Mouse (Mus musculus) ES-E14 (cell line): ENCODE results near the gene Trip10. TPM values are rescaled to one million over a fixed set of nuclear protein-coding genes. Genes with fewer than 3 reads are reported as not detected.

Experiments
- DNase-seq: peaks from one replicate; pipeline ENCODE4 v3.0.0-alpha.2; 2013; ENCODE audit warnings: low read depth, low spot score
- H3K27ac ChIP-seq: 2 replicates; pipeline ENCODE4 v1.5.1; 2012; ENCODE audit warnings: low read depth, mild to moderate bottlenecking, low read length, moderate library complexity, mixed read lengths; ENCODE audit not compliant: poor library complexity, insufficient read depth, severe bottlenecking
- H3K36me3 ChIP-seq: 2 replicates; pipeline ENCODE4 v1.6.1; 2012; ENCODE audit warnings: mild to moderate bottlenecking, low read length, moderate library complexity, mixed read lengths; ENCODE audit not compliant: control insufficient read depth, poor library complexity, insufficient read depth, severe bottlenecking
- H3K4me1 ChIP-seq, 2 experiments: fragments of 150-350 bp in 1 of 2; sonication (generic) in 1 of 2; 2 replicates each; pipeline ENCODE4 v1.6.1; 2012; ENCODE audit warnings: low read length in 2 of 2, mild to moderate bottlenecking in 1 of 2, mixed read lengths in 1 of 2; ENCODE audit not compliant: control insufficient read depth in 2 of 2, insufficient read depth in 2 of 2, poor library complexity in 1 of 2
- H3K4me3 ChIP-seq, 2 experiments: fragments of 150-350 bp in 1 of 2; sonication (generic) in 1 of 2; 2 replicates each; pipeline ENCODE4 v1.5.1; 2012; ENCODE audit warnings: low read length in 2 of 2, low read depth in 1 of 2, mild to moderate bottlenecking in 1 of 2, mixed read lengths in 1 of 2; ENCODE audit not compliant: insufficient read depth in 1 of 2, poor library complexity in 1 of 2, severe bottlenecking in 1 of 2
- H3K9ac ChIP-seq: 2 replicates; pipeline ENCODE4 v1.6.1; 2012; ENCODE audit warnings: low read depth, mild to moderate bottlenecking, low read length, mixed read lengths; ENCODE audit not compliant: poor library complexity, insufficient read depth, severe bottlenecking
- H3K9me3 ChIP-seq: fragments of 150-350 bp; sonication (generic); 2 replicates; pipeline ENCODE4 v1.6.1; 2012; ENCODE audit warnings: low read depth, mild to moderate bottlenecking, low read length; ENCODE audit not compliant: control insufficient read depth, insufficient read depth
- CHD2 ChIP-seq: IDR thresholded peaks from 2 replicates; pipeline ENCODE4 v1.6.1; 2014; ENCODE audit warnings: mild to moderate bottlenecking, low read depth, low read length, inconsistent platforms
- HCFC1 ChIP-seq: IDR thresholded peaks from 2 replicates; pipeline ENCODE4 v1.6.1; 2012; ENCODE audit warnings: low read length, inconsistent platforms, borderline replicate concordance; ENCODE audit not compliant: insufficient read depth
- MAFK ChIP-seq: IDR thresholded peaks from 2 replicates; pipeline ENCODE4 v1.6.1; 2014; ENCODE audit warnings: mild to moderate bottlenecking, low read depth, low read length, inconsistent platforms; ENCODE audit not compliant: insufficient read depth
- ZC3H11A ChIP-seq: IDR thresholded peaks from 2 replicates; pipeline ENCODE4 v1.6.1; 2012; ENCODE audit warnings: low read depth, mild to moderate bottlenecking, inconsistent platforms, low read length, borderline replicate concordance
- ZNF384 ChIP-seq: IDR thresholded peaks from 2 replicates; pipeline ENCODE4 v1.6.1; 2012; ENCODE audit warnings: low read depth, low read length, inconsistent platforms
- in situ Hi-C, 2 experiments: fragments of 600-800 bp; cut with MboI; formaldehyde crosslinking; loops; one replicate each; pipeline ENCODE4 v1.15.1; 2025; ENCODE audit warnings: low sequenced_read_pairs in 2 of 2, inconsistent platforms in 1 of 2; ENCODE audit not compliant: unreplicated experiment in 2 of 2
- total RNA-seq: library from RNA; depleted of rRNA; stranded (reverse); fragments of 300-350 nt; gene quantifications from 2 replicates; pipeline ENCODE4 v1.2.3, GENCODE M21; 2012; rRNA removed

The Trip10 gene
- total RNA-seq, 1 experiment = 40.6 TPM

DNA sequence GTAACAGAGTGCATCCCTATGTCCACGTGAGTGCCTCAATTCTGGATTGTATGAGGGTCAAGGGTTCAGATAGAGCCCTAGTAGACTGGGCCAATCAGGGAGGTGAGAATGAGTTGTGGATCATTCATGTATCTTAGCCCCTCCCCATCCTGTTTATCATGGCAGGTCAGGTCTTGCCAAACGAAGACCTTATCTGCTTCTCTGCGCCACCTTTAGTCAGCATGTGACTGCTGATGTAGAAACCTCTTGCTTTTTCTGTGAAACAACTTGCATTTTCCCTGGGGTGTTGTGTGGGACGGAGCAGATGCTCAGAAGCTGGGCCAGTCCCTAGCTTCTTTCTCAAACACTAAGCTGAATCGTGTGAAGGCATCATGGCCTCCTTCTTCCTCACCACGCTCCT lies 57.8 kb downstream of the Trip10 start:
- no peak for TF ChIP-seq CHD2
- TF ChIP-seq HCFC1 = no peak
- no peak for TF ChIP-seq ZNF384
- TF ChIP-seq MAFK = no peak
- no peak for TF ChIP-seq ZC3H11A
- no peak for DNase-seq
- H3K27ac ChIP-seq = no peak overlapping the region
- in situ Hi-C loops = no loop called here
- no peak overlapping the region for H3K9ac ChIP-seq
- no peak overlapping the region for H3K4me3 ChIP-seq
- no peaks in the 10 kb centered on the region for H3K9me3 ChIP-seq
- H3K4me1 ChIP-seq = peaks cover 0 to 3% of the 10 kb centered on the region in 2 experiments; a peak in 1 of 4 replicates
- no peaks in the 10 kb centered on the region for H3K36me3 ChIP-seq

DNA sequence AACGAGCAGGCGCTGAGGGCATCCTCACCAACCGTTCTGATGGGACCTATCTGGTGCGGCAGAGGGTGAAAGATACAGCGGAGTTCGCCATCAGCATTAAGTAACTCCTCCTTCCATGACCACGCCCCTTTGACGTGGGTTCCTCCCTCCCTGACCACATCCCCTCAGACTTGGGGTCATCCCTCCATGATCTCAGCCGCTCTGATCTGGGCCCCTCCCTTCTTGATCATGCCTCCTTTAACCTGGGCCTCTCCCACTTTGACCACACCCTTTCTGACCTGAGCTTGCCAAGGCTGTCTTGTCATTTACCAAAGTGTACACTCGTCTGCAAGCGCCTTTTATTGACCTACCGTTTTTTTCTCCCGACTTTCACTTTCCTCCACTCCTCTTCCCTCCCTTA lies 62.5 kb downstream of the Trip10 start:
- Histone ChIP-seq H3K27ac (no peak overlapping the region), H3K36me3 (no peaks in the 10 kb centered on the region), H3K4me3 (peak overlapping the region in 1 of 2 experiments; percentile 16; a peak in 1 of 4 replicates), H3K9me3 (no peaks in the 10 kb centered on the region), H3K9ac (no peak overlapping the region), H3K4me1 (peaks cover 0 to 3% of the 10 kb centered on the region in 2 experiments; a peak in 1 of 4 replicates)
- TF ChIP-seq ZNF384 = no peak
- no peak for TF ChIP-seq CHD2
- no peak for TF ChIP-seq ZC3H11A
- in situ Hi-C loops = no loop called here
- DNase-seq = peak; percentile 42

Other genes with a start within 250 kb of the Trip10 start
- not detected in 2 replicates for gene Pspn, start 249.4 kb upstream of the Trip10 start, total RNA-seq
- gene Gtf2f1, start 238.2 kb upstream of the Trip10 start, total RNA-seq = 71.6 and 101 TPM in 2 replicates
- gene Gm17949, start 238.0 kb upstream of the Trip10 start, total RNA-seq = not detected in 2 replicates
- gene Khsrp, start 217.9 kb upstream of the Trip10 start, total RNA-seq = 81.7 and 82.3 TPM in 2 replicates
- 0.37 and 0.40 TPM in 2 replicates for gene Slc25a41, start 207.8 kb upstream of the Trip10 start, total RNA-seq
- 6.2 and 15.4 TPM in 2 replicates for gene Crb3, start 190.3 kb upstream of the Trip10 start, total RNA-seq
- gene Slc25a23, start 189.6 kb upstream of the Trip10 start, total RNA-seq = 5.2 and 5.9 TPM in 2 replicates
- 0.45 and 0.53 TPM in 2 replicates for gene Dennd1c, start 170.9 kb upstream of the Trip10 start, total RNA-seq
- 0.32 and 0.89 TPM in 2 replicates for gene Tubb4a, start 161.7 kb upstream of the Trip10 start, total RNA-seq
- 8.9 and 10.6 TPM in 2 replicates for gene Tnfsf9, start 144.1 kb upstream of the Trip10 start, total RNA-seq
- gene Cd70, start 99.7 kb upstream of the Trip10 start, total RNA-seq = 1.2 TPM in 1 of 2 replicates, not detected in the other
- 0.13 TPM in 1 of 2 replicates, not detected in the other for gene Tnfsf14, start 55.3 kb upstream of the Trip10 start, total RNA-seq
- gene C3, start 21.3 kb upstream of the Trip10 start, total RNA-seq = 0.22 and 0.37 TPM in 2 replicates
- gene Gpr108, start 1.0 kb upstream of the Trip10 start, total RNA-seq = 25.0 and 32.8 TPM in 2 replicates
- gene Vav1, start 29.6 kb downstream of the Trip10 start, total RNA-seq = 1.1 and 1.3 TPM in 2 replicates
- gene Adgre1, start 109.2 kb downstream of the Trip10 start, total RNA-seq = 0.22 TPM in 1 of 2 replicates, not detected in the other